Mouse (Mus musculus): ENCODE measurements around the gene Grhl1. TPM values are rescaled to one million over a fixed set of nuclear protein-coding genes. Genes with fewer than 3 reads are reported as not detected.
A peak's percentile ranks its signal among the peaks of the same experiment; 100 is the strongest.

Gene Grhl1
- polyA plus RNA-seq, 1 experiment, result 1.6 TPM

DNA sequence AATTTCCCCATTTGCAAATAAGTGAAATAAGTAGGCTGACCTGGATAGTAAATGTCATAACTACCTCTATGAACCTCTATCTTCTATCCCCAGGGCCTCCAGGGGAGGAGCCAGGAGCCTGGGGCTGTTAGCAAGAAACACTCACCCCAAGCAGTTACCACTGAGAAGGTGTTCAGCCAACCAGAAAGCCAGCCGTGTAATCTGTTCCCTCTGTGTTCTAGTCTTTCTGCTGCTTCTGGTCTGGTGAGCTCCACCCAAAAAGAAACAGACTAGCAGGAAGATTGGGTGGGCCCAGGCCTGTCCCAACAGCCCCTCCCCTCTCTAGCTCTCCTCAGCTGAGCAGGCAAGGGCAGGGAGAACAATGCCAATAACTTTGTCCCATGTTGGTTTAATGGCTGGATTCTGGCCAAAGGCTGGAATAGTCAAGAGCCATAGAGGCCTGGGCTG is 72.1 kb downstream of the Grhl1 start:
- no peak for TF ChIP-seq POLR2A (IDR thresholded peaks at IDR 0.05; ENCODE audit: control insufficient read depth, extremely low read depth, insufficient read depth, low read length, poor library complexity)
- no peak for TF ChIP-seq CTCF (IDR thresholded peaks at IDR 0.05; ENCODE audit: borderline replicate concordance, control insufficient read depth, extremely low read depth, insufficient read depth, low read length, poor library complexity)
- no peaks in the 10 kb centered on the region for H3K36me3 ChIP-seq (ENCODE audit: control insufficient read depth, insufficient read depth, low read length)
- H3K27ac ChIP-seq (ENCODE audit: control insufficient read depth, insufficient read depth, low read length), result no peak overlapping the region
- 0 out of 2 replicates have a peak, but pooled peaks cover 2% of the 10 kb centered on the region for H3K4me1 ChIP-seq (replicated peaks; ENCODE audit: control insufficient read depth, insufficient read depth, low read length)
- no peak for DNase-seq
- H3K27me3 ChIP-seq (ENCODE audit: control insufficient read depth, insufficient read depth, low read length), result no peaks in the 10 kb centered on the region
- H3K4me3 ChIP-seq (ENCODE audit: control insufficient read depth, insufficient read depth, low read length), result no peak overlapping the region
- WGBS, result 57% methylated on average over 1 of the region's 1 CpGs

DNA sequence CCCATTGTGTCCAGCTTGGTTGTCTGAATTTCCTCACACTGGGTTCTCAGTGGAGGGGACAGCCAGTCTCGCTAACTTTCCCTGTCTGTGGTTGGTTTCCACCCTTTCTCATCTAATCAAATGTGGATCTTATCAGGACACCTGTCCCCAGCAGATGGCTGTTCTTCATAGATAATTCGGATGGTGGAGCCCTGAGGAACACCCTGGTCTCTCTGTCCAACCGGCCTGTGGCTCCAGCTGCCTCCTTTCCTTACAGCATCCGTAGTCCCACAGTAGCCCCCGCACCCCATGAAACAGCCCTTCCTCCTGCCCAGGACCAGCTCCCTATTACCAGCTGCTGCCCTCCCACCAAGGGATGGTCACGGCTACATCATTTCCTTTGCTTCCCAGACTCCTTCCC is 73.8 kb downstream of the Grhl1 start:
- no peak for TF ChIP-seq POLR2A (IDR thresholded peaks at IDR 0.05; ENCODE audit: control insufficient read depth, extremely low read depth, insufficient read depth, low read length, poor library complexity)
- TF ChIP-seq CTCF (IDR thresholded peaks at IDR 0.05; ENCODE audit: borderline replicate concordance, control insufficient read depth, extremely low read depth, insufficient read depth, low read length, poor library complexity), result no peak
- no peak overlapping the region for H3K27ac ChIP-seq (ENCODE audit: control insufficient read depth, insufficient read depth, low read length)
- H3K36me3 ChIP-seq (ENCODE audit: control insufficient read depth, insufficient read depth, low read length), result no peaks in the 10 kb centered on the region
- no peak overlapping the region for H3K4me3 ChIP-seq (ENCODE audit: control insufficient read depth, insufficient read depth, low read length)
- no peaks in the 10 kb centered on the region for H3K27me3 ChIP-seq (ENCODE audit: control insufficient read depth, insufficient read depth, low read length)
- DNase-seq, result no peak
- 92% methylated on average over 6 of the region's 6 CpGs for whole genome bisulfite sequencing
- H3K4me1 ChIP-seq (replicated peaks; ENCODE audit: control insufficient read depth, insufficient read depth, low read length), result peaks cover 8% of the 10 kb centered on the region

DNA sequence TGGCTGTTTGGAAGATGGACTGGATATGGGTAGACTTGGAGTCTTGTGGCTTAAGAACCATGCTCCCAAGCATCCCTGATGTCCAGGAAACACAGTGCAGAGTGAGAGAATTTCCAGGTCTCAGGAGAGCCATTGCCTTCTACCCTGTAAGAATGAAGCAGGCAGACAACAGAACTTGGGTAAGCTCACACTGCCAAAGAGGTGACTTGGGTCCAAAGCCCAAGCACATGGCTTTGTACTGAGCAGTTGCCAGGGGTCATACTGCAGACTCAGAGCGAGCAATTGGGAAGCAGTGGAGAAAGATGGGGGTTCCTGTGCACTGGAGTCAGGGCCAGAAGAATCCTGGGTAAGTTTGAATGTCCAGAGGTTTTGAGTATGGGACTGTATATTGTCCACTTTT is 76.0 kb downstream of the Grhl1 start:
- TF ChIP-seq POLR2A (IDR thresholded peaks at IDR 0.05; ENCODE audit: control insufficient read depth, extremely low read depth, insufficient read depth, low read length, poor library complexity) (no peak), CTCF (IDR thresholded peaks at IDR 0.05; ENCODE audit: borderline replicate concordance, control insufficient read depth, extremely low read depth, insufficient read depth, low read length, poor library complexity) (no peak)
- no peak for DNase-seq
- H3K27me3 ChIP-seq (ENCODE audit: control insufficient read depth, insufficient read depth, low read length), result no peaks in the 10 kb centered on the region
- H3K27ac ChIP-seq (ENCODE audit: control insufficient read depth, insufficient read depth, low read length), result no peak overlapping the region
- H3K4me3 ChIP-seq (ENCODE audit: control insufficient read depth, insufficient read depth, low read length), result no peak overlapping the region
- WGBS, result 82% methylated on average over 1 of the region's 1 CpGs
- peaks cover 13% of the 10 kb centered on the region for H3K4me1 ChIP-seq (replicated peaks; ENCODE audit: control insufficient read depth, insufficient read depth, low read length)
- H3K36me3 ChIP-seq (ENCODE audit: control insufficient read depth, insufficient read depth, low read length), result no peaks in the 10 kb centered on the region

DNA sequence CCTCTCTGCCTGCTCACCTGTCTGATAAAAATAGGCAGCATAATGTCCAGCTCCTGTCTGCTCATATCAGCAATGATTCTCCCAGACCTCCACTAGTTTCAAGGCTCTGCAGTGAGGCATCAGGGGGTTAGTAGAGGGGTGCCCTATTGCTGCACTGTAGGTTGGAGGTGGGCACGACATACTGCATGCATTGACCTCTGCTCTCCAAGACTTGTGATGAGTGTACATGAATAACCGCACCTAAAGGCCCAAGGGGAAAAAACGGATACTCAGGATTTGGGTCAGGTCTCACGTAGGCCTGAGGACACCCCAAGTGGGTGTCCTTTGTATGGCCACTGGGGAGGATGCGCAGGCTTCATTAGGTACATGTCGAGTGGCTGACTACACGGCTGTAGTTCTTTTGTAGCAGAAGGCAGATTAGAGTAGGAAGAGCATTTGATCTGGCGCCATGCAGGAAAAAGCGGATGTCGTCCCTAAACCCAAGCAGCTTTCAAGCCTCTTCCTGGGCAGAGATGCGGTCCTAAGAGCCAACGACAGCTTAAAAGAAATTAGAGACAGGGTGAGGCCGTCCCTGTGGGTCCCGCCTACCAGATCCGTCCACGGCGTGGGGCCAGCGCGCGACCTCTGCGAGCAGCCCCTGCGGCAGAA is 78.5 kb downstream of the Grhl1 start:
- peak overlapping the region; percentile 51 for H3K4me3 ChIP-seq (ENCODE audit: control insufficient read depth, insufficient read depth, low read length)
- peaks cover 10% of the 10 kb centered on the region for H3K4me1 ChIP-seq (replicated peaks; ENCODE audit: control insufficient read depth, insufficient read depth, low read length)
- WGBS, result 10% methylated on average over 22 of the region's 22 CpGs
- H3K27me3 ChIP-seq (ENCODE audit: control insufficient read depth, insufficient read depth, low read length), result no peaks in the 10 kb centered on the region
- H3K36me3 ChIP-seq (ENCODE audit: control insufficient read depth, insufficient read depth, low read length), result no peaks in the 10 kb centered on the region
- no peak overlapping the region for H3K27ac ChIP-seq (ENCODE audit: control insufficient read depth, insufficient read depth, low read length)
- DNase-seq, result no peak
- TF ChIP-seq POLR2A (IDR thresholded peaks at IDR 0.05; ENCODE audit: control insufficient read depth, extremely low read depth, insufficient read depth, low read length, poor library complexity) (no peak), CTCF (IDR thresholded peaks at IDR 0.05; ENCODE audit: borderline replicate concordance, control insufficient read depth, extremely low read depth, insufficient read depth, low read length, poor library complexity) (no peak)

DNA sequence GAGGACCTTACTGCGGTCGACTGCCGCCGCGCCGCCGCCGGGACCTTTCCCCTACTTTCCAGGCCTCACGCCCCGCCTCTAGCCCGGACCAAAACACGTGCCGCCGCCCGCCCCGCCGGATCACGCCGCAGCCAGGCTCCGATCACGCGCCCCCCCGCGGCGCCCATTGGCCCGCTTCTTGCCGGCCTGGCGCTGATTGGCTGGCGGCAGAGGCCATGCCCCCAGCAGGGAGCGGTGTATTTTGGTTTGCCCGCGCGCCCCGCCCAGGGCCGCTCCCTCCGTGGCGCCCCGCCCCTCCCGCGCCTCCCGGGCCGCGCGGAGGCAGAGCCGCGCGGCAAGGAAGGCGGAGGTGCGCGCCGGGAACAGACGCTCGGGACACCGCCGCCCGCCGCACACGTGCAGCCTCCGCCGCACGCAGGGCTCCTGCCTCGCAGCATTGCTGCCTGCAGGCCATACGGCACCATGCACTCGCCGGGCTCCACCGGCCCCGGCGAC is 79.0 kb downstream of the Grhl1 start, which contains the start of gene Klf11:
TSS of gene Klf11 (plus strand) at position 212 of the 495 bp plus-strand sequence.
- DNase-seq, result peak; percentile 97
- H3K27me3 ChIP-seq (ENCODE audit: control insufficient read depth, insufficient read depth, low read length), result no peaks in the 10 kb centered on the region
- under 1% methylated on average over 64 of the region's 68 CpGs for WGBS

DNA sequence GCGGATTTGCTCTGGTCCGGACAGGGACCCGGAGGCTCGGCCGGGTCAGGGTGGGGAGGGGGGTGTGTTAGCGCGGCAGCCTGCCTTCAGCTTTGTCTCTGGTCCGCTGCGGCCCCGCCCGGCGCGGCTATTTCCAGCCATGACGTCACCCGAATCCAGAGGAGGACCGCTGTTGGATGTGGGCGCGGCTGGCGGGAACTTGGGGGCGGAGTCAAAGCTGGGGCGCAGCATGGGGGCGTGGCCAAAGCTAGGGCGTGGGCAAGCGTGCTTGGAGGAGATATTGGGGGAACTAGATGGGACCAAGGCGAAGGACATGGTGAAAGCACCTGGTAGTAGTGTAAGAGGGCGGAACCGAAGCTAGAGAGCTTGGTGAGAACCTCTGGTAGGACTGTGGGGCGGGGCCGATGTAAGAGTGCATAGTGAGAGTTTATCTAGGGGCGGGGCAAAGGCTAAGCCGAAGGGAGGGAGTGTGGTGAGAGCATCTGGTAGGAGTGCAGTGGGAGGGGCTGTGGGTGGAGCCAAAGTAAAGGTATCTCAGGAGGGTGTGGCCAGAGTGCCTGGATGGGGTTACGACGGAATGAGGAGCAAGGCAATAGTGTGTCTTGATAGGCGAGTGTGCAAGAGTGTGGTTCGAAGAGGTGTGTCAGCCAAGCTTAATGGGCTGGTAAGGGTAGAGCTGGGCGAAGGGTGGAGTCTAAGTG is 79.7 kb downstream of the Grhl1 start:
- Histone ChIP-seq H3K27me3 (ENCODE audit: control insufficient read depth, insufficient read depth, low read length) (no peaks in the 10 kb centered on the region), H3K4me3 (ENCODE audit: control insufficient read depth, insufficient read depth, low read length) (peak overlapping the region; percentile 74), H3K36me3 (ENCODE audit: control insufficient read depth, insufficient read depth, low read length) (no peaks in the 10 kb centered on the region), H3K27ac (ENCODE audit: control insufficient read depth, insufficient read depth, low read length) (no peak overlapping the region), H3K4me1 (replicated peaks; ENCODE audit: control insufficient read depth, insufficient read depth, low read length) (peaks cover 10% of the 10 kb centered on the region)
- TF ChIP-seq CTCF (IDR thresholded peaks at IDR 0.05; ENCODE audit: borderline replicate concordance, control insufficient read depth, extremely low read depth, insufficient read depth, low read length, poor library complexity) (0 out of 2 replicates have a peak, but pooled peaks have one; percentile 7), POLR2A (IDR thresholded peaks at IDR 0.05; ENCODE audit: control insufficient read depth, extremely low read depth, insufficient read depth, low read length, poor library complexity) (no peak)
- DNase-seq, result peak; percentile 89
- WGBS, result 3% methylated on average over 36 of the region's 36 CpGs

More for the DNA sequence above, 79.0 kb downstream of the Grhl1 start, which contains the start of gene Klf11:
- peak within 1 kb of the TSS; percentile 74 for H3K4me3 ChIP-seq (ENCODE audit: control insufficient read depth, insufficient read depth, low read length)
- H3K4me1 ChIP-seq (replicated peaks; ENCODE audit: control insufficient read depth, insufficient read depth, low read length), result peaks cover 10% of the 10 kb centered on the region
- TF ChIP-seq CTCF (IDR thresholded peaks at IDR 0.05; ENCODE audit: borderline replicate concordance, control insufficient read depth, extremely low read depth, insufficient read depth, low read length, poor library complexity) (peak; percentile 47; the same call in 1 of the 2 replicates), POLR2A (IDR thresholded peaks at IDR 0.05; ENCODE audit: control insufficient read depth, extremely low read depth, insufficient read depth, low read length, poor library complexity) (0 out of 2 replicates have a peak, but pooled peaks have one; percentile 2)
- no peaks in the 10 kb centered on the region for H3K36me3 ChIP-seq (ENCODE audit: control insufficient read depth, insufficient read depth, low read length)
- H3K27ac ChIP-seq (ENCODE audit: control insufficient read depth, insufficient read depth, low read length), result no peak within 1 kb of the TSS
